Mouse (Mus musculus) small intestine, adult 2 months (tissue): ENCODE results near the gene Gspt1.

Experiments used
- CTCF ChIP-seq: fragments of 200-500 bp; IDR thresholded peaks from 2 replicates; pipeline ENCODE4 v1.5.1; 2012; ENCODE audit warnings: low read depth, mild to moderate bottlenecking, control low read depth, inconsistent platforms, low read length, moderate library complexity, mixed read lengths; ENCODE audit not compliant: insufficient replicate concordance, insufficient read length; ENCODE audit errors: extremely low read depth
- POLR2A ChIP-seq: fragments of 200-500 bp; IDR thresholded peaks from 2 replicates; pipeline ENCODE4 v1.6.1; 2012; ENCODE audit warnings: low read depth, mild to moderate bottlenecking, control low read depth, inconsistent platforms, low read length, moderate library complexity

DNA sequence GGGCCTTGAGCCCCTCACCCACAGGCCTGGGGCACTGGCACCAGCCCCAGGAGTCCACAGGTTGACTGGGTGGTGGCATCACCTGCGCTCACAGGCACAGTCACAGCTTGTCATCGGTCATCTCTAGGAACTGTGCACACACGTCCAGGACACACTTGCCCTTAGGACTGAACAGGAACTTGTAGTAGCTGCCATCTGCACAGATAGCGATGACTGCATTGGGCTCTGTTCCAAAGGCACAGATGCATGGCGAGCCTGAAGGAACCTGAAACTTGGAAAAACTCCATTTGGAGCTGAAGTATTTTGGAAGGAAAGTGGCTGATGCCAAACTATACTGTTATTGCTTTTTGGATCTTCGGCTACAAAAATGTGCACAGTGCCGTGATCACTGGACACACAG, 64.0 kb downstream of the Gspt1 start:
- TF ChIP-seq CTCF (no peak), POLR2A (no peak)
